Mouse (Mus musculus) lung, postnatal 25 days (tissue): ENCODE data around the gene D1Pas1.

ENCODE experiments used
- DNase-seq: peaks from one replicate; pipeline ENCODE4 v3.0.0; 2022; ENCODE audit warnings: low spot score

The D1Pas1 gene

GRCm38 (mm10) chr1:186988281-186988682 lies 21.1 kb downstream of the D1Pas1 start:
- no peak for DNase-seq

DNA sequence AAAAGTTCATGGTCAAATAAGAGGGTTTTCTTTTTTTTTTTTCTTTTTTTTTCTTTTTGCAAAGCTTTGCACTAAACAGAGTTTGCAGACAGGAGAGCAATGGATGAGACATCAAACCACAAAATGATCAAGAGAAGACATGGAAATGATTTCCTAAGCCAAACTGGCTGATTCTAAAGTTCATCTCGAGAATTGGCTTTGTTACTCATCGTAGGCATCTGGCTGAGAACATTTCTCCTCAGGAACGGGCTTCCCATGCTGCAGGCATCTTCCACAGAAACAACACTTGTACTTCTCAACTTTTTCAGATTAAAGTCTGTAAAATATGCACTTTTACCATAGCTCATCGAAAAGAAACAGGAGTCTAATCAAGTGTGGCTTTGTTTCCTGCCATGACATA lies 21.6 kb downstream of the D1Pas1 start:
- no peak for DNase-seq

DNA sequence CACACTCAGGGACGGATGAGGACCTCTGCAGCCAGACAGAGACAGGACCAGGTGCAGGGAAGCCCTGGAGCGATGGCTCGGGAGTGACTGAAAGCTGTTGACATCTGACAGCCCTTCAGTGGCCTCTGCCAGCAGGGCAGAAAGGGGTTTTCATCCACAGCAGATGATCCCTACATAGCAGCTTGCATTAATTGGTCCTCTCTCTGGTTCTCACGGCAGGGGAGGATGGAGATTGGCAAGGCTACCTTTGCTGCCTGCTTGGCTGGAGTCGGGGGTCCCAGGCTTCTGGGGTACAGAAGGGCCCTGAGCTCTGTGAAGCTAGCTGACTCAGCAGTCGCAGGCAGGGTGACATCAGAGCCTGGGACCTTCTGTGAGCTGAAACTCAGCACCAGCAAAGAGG lies 24.3 kb downstream of the D1Pas1 start:
- no peak for DNase-seq

DNA sequence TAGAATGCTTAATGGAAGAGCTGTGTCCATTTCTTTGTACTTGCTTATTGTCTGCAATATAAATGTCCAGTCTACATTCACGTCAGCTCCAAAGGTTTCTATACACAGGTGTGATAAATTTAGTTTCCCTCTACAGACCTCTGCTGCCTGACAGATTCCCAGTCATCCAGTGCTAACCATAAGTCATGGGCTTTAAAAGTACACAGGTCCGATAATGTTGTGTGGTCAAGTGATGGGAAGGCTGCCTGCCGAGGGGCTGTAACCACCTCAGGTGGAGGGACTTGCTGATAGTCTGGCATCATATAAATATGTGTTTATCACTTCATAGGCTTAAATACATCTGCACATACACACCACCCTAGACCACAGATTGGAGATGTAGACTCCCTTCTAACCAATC lies 24.9 kb downstream of the D1Pas1 start:
- no peak for DNase-seq

DNA sequence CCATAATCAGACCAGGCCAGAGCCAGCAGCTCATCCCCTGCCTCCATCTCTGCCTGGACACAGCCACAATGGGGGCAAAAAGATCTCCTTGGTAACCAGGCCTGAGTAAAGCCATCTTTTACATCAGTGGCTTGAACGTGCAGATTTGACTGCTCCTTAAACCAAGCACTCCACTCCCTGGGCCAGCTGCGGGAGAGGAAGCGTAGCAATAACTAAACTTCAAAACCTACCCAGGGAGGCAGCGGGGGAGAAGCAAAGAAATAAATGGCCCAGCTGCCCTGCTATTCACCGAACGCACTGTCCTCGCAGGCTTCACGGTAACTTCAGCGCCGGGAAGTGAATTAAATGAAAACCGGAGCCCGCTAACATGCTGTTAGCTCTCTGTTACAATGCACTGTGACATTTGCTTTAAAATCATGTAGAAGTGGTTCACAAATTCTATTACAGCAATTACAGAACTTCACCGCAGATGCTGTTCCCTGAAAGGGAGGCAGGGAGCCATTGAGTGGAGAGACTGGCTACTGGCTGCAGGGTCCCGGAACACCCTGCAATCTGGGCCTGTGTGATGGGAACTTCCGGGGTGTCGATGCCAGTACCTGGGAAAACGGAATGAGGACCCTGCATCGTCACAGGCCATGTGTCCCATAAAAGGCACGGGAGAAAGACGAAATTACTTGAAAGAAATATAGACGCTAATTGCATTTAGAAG lies 30.5 kb downstream of the D1Pas1 start:
- DNase-seq = no peak

DNA sequence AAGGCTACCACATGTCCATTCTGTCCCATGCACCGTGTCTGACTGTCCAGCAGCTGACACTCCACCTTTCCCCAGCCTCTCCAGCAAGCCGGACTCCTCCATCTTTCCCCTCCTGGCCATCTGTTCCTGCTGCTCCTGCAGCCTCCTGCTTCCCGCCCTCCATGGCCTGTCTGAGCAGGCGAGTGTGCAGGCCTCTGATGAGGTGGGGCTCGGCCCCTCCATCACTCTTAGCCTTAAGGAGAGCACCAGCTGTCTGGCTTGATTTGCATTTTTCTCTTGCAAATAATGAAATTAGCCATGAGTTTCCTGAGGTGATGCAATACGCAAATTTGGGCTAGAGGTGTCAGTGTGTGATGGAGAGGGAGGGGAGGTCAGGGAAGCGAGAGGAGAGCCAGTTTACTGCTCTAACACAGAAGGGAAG lies 36.2 kb downstream of the D1Pas1 start:
- no peak for DNase-seq

GRCm38 (mm10) chr1:187004306-187004705 lies 37.1 kb downstream of the D1Pas1 start:
- DNase-seq = no peak

DNA sequence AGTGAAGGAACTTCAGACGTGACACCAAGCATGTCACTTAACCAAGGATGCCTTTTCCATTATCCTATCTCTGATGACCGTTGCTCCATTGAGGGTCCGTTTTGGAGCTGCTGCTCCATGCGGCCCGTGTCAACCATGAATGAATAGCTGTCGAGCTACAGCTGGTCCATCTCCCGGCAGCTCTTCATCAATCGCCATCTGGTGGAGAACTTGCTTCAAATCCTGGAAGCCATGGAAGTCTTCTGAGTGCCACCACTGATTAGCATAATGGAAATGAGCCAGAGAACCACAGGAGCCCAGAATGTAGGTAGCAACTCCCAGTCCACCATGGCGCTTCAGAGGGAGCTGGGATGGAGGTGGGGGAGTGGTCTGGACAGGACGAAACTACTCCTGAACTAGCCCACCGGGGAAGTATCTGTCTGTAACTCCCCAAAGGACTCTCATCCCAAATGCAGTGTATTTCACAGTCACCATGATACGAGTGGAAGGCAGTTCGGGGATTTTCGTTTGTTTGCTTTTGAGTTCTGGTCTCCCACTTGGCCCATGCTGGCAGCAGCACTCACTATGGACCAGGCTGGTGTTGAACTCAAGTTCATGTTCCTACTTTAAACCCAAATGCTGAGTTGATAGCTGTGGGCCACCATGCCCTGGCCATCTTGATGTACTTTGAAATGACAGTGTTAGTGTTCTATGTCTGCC lies 39.2 kb downstream of the D1Pas1 start:
- DNase-seq = no peak

- DNase-seq = no peak
These were observed 41.0 kb downstream of the D1Pas1 start for GRCm38 (mm10) chr1:187008236-187008635.

- no peak for DNase-seq
These were observed 42.9 kb downstream of the D1Pas1 start for GRCm38 (mm10) chr1:187010071-187010470.

GRCm38 (mm10) chr1:187011601-187012000 lies 44.4 kb downstream of the D1Pas1 start:
- DNase-seq = no peak

DNA sequence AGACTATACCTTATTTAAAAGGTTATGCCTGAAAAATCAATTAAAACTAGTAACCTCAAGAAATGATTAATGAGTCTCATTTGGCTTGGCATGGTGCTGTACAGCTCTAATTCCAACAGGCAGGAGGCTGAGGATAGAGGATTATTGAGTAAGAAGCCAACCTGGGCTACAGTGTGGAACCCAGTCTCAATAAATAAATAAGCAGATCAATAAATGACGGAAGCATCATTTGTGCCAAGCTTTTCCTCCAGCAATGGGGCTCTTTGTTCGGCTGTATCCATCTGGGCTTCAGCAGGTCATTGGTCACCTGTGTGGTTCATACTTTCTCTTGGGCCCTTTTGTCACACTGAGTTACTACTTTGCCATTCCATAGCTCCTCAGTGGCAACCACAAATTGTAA lies 46.9 kb downstream of the D1Pas1 start:
- no peak for DNase-seq

GRCm38 (mm10) chr1:187015673-187016072 lies 48.5 kb downstream of the D1Pas1 start:
- DNase-seq = no peak

- no peak for DNase-seq
These were observed 48.9 kb downstream of the D1Pas1 start for GRCm38 (mm10) chr1:187016116-187016515.

- peak; percentile 5 for DNase-seq
These were observed 52.8 kb downstream of the D1Pas1 start for GRCm38 (mm10) chr1:187020011-187020410.
